Mouse (Mus musculus) liver, postnatal 0 days (tissue): ENCODE measurements at regions not wholly inside any gene's neighbourhood (a gene's known extent, or its start where the extent isn't known, plus 50 kb on each side); places are given as distances from the start of the nearest gene placed in this dataset.

ENCODE experiments used
- CTCF ChIP-seq: sonication (generic); IDR thresholded peaks from 2 replicates; pipeline ENCODE4 v1.5.1; 2016; ENCODE audit warnings: antibody characterized with exemption, low read depth
- EP300 ChIP-seq: IDR thresholded peaks from 2 replicates; pipeline ENCODE4 v1.6.1; 2016; ENCODE audit warnings: antibody characterized with exemption, low read depth, mild to moderate bottlenecking

GRCm38 (mm10) chr14:120849159-120849558 is 61.9 kb upstream of the Ipo5 start:
- TF ChIP-seq CTCF (no peak), EP300 (no peak)
